Mouse (Mus musculus) megakaryocyte, adult 5-6 weeks (primary cell): ENCODE data around the gene Duxbl2. TPM values are rescaled to one million over a fixed set of nuclear protein-coding genes. Genes with fewer than 3 reads are reported as not detected.
"Not testable (repeated sequence)": the region's sequence is repeated elsewhere in the genome, so short reads cannot be mapped to it uniquely, and the experiment has no call there.

Source experiments
- ATAC-seq: 2 replicates; pipeline ENCODE4 v1.8.0; 2016; ENCODE audit warnings: mild to moderate bottlenecking, inconsistent platforms; ENCODE audit not compliant: poor library complexity, severe bottlenecking
- total RNA-seq, 2 experiments: library from RNA; stranded (forward) in 1 of 2; stranded (reverse) in 1 of 2; fragments of 153-499, 151-499 nt in 1 of 2; fragments of 221-1000, 200-1000 nt in 1 of 2; gene quantifications; 2 replicates each; pipeline versions ENCODE4 v1.2.3 to v1.2.4; 2015 to 2017

Gene Duxbl2
- total RNA-seq (2015) (not detected in 2 replicates), total RNA-seq (2017) (not detected in 2 replicates)

DNA sequence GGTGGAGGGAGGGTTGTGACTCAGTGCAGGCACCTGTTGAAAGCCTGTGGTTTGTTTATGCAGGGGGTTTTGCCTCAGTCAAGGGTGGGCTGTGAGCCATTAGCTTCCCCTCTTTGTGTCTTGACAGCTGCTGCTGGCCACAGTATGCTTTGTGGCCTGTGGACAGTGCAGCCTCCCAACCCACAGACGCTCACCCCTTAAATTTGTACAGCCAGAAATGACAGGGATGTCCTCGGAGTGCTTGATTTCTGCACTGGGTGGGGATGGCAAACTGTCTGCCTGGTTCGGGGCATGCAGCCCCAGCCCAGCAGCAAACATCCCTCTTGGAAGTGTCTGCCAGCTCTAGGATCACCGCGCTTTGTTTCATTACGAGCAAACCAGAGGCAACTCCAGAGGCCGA lies at the start of gene Duxbl2:
Gene Duxbl2 (plus strand): TSS at position 200 of the 400 bp plus-strand sequence.
- not testable (repeated sequence) for ATAC-seq

DNA sequence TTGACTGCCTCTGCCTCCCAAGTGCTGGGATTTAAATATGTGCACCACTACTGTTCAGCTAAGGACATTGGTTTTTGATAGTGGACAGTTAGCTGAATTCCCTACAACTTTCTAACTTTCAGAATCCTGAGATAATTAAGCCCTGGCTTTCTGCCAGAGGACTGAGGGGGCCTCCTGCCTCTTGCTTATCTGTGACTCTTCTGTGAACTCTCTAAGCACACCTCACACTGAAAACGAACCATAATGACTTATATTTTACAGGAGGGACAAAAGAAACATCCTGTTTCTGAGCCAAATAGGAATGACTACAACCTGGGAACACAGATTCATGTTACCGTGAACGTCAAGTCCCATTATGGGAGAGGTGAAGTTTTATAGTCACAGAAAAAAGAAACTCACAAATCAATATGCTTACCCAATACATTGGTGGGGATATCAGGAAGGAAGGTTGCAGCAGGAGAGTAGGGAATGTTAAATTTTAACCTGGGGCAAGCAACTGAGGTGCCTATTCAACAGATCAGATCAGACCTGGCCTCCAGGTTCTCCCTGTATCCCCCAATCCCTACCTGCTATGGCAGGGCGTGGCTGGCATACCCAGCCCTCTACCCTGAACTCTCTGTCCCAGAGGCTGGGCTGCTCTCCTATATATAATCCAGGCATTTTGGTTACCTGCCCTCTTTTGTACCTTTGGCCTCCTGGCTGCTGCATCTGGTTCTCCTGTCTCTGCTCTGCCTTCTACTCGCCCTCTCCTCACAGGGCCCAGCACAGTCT lies 41.3 kb upstream of the Duxbl2 start:
- not testable (repeated sequence) for ATAC-seq

DNA sequence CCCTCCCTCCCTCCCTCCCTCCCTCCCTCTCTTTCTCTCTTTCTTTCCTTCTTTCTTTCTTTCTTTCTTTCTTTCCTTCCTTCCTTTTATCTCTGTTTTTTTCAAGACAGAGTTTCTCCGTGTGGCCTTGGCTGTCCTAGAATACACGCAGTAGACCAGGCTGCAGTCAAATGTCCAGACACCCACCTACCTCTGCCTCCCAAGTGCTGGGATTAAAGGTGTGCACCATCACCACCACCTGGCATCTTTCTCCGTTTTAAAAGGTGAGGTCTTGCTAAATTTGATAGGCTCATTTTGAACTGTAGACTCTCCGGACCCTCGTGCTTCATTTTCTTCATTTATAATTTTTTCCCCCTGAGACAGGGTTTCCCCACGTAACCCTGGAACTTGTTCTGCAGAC lies 36.9 kb upstream of the Duxbl2 start, which contains the start of gene Cphx2:
Gene Cphx2 (plus strand): TSS at position 301 of the 400 bp plus-strand sequence.
- not testable (repeated sequence) for ATAC-seq

DNA sequence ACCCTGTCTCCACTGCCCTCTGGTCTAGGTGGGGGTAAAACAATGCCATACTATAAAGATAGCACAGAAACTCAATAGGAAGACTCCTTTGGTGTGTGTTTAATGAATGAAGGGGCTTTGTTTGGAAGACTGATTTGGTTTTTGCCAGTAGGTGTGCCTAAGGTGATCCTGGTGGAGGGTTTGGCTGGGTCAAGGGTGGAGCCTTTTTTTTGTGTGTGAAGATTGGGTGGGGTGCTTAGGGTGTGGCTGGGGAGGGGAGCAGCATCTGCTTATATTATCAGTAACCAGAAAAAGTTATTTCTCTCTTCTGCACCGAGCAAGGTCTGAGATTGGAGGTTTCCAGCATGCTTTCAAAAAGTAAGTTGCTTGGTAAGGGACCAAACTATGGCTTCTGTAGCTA lies 36.2 kb upstream of the Duxbl2 start, which contains the start of gene Cphx3:
Gene Cphx3 (plus strand): TSS at position 301 of the 400 bp plus-strand sequence.
- not testable (repeated sequence) for ATAC-seq

DNA sequence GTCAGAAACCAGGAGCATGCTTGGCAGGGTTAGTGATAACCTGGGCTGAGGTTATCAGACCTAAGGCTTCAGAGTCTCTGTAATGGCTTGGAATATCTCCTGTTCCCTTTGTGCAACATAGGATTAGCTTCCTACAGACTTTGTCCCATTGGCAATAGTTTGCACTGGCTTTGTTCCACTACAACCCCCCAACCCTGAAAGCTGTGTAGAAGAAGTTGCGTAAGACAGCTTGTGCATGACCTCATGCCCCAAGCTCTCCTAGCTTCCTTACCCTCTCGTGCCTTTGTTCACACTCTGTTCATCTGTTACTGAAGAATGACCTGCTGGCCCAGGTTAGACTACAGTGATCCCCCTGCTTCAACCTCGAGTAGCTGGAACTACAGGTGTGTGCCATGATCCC lies 20.5 kb upstream of the Duxbl2 start:
- ATAC-seq, result not testable (repeated sequence)

DNA sequence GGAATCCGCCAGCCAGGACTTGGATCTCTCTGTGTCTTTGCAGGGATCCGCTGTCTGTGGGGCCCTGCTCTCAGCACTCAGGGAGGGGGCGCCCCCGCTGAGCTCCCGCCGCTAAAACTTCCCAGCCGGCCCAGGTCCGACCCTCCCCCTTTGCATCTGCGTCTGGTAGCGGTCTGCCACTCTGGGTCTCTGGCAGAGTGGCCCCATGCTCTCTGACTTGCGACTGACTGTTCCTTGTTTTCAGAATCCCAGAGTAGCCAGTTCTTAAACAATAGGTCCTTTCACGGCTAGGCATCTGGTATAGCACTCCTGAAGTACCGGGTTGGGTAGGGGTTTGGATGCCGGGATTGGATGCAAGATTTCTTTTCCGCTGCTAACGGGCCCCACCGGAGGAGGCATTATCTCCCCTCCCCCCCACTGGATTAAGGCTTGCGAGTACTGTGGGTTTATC lies 426 bp downstream of the Duxbl2 start:
- ATAC-seq, result not testable (repeated sequence)

DNA sequence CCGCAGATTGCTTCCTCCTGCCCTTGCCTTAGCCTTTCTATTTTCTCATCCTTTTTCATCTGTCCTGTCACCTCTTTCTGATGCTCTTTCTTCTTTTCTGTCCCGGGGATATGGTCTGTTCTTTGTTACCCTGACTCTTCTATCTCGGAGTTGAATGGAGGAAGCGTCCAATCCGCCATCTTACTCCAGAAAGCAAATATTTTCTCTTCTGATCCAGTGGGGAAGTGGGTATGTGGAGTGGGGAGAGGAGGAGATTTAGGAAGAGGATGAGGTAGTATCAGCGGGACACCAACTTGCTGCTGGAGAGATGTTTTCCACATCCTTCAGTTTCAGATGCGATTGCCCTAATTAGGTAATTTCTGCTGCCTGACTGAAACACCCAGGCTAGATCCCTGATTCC lies 946 bp downstream of the Duxbl2 start:
- not testable (repeated sequence) for ATAC-seq

DNA sequence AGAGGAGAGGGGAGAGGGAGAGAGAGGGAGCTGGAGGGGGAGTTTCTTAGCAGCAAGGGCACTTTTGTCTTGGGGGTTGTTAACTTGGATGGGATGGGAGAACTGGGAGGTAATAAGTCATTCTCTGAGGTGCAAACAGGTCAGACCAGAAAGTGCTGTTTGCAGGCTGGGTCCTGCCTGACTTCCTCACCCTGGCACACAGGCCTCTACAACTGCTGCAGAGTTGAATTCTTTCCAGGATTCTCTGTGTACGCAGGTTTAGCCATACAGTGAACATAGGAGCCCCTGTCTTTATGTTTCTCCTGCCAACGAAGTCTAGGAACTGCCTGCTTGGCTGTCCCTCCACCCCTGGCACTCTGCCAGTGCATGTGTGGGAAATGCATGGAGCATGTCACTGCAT lies 28.9 kb downstream of the Duxbl2 start:
- ATAC-seq, result not testable (repeated sequence)

DNA sequence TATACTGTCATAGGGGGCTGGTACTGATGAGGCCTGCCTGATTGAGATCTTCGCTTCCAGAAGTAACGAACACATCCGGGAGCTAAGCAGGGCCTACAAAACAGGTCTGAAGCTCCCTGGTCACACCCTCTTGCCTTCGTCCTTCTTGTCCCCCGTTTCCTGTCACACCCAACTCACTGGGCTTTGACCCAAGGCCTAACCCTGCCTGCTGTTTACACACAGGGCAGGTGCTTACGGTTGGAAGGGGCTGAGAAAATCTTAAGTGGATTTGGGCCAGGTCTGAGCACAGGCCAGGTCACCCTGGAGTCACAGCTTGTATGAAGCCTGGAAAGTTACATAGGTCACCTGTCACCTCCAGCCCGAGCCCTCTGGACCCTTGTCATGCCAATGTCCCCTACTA lies 37.9 kb downstream of the Duxbl2 start:
- ATAC-seq, result not testable (repeated sequence)

DNA sequence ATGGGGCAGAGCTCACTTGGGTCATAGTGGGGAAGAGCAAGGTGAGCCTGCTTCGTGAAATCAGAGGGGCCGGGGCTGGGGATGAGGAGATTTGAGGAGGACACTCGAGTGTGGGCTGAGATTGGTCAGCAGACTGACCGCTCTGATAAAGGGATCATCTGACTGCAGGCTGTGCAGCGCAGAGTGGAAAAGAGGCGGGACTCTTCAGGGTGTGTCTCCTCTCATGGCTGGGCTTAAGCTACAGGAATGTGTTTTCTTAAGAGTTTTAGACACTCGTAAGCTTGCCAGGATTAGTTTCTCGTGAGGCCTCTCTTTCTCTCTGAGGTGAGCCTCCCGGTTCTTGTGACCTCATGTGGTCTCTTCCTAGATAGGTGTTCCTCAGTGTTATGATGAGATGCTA lies 43.0 kb downstream of the Duxbl2 start:
- not testable (repeated sequence) for ATAC-seq

DNA sequence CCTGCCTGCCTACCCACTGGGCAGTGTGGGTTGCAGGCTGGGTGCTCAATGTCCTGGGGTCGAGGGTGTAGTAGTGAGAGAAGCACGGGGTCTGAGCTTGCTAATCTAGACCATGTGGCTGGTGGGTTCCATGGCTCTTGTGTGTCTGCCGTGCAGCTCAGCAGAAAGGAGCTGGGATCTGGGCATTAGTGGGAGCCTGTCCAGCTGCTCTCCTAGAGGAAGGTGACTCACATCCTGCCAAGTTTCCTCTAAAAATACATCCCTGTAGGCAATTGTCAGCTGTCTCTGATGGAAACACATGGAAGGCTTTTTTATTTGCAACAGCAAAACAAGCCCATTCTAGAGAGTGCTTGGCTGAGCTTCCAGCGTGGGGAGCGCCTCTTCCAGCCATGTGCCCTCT lies 44.3 kb downstream of the Duxbl2 start:
- not testable (repeated sequence) for ATAC-seq

DNA sequence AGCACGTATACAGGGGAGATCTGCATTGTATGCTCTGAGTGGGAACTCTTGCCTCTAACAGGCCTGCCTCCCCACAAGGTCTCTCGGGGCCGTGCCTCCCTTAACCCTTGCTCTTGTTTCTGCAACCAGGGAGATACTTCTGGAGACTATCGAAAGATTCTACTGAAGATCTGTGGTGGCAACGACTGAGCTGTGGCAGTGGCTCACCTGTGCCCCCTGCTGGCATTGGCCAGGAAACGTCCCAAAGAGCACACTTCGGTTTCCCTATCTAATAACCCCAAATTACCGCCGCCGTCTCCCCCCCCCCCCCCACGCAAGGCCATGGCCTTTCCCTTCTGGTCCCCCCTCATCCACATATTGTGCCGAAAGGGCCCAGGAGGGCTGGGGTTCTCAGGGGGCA lies 47.1 kb downstream of the Duxbl2 start:
- ATAC-seq, result peak; percentile 65; the same call in 1 of the 2 replicates

DNA sequence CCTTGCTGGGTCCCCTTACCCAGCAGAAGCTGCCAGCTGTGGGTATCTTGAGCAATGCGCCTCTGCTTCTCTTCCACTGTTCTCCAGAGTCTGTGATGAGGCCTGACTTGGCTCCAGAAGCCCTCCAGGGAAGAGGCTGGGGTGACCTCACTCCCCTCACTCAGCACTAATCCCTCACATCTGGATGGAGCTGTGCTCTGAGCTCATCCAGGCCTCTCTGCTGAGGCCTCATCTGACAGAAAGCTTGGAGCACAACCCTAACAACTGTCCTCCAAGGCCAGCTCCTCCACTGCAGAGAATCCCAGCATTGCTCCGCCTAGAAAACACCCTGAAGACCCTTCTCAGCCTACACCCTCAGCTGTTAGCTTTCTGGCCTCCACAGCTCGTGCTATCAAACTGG lies 55.8 kb downstream of the Duxbl2 start:
- not testable (repeated sequence) for ATAC-seq

DNA sequence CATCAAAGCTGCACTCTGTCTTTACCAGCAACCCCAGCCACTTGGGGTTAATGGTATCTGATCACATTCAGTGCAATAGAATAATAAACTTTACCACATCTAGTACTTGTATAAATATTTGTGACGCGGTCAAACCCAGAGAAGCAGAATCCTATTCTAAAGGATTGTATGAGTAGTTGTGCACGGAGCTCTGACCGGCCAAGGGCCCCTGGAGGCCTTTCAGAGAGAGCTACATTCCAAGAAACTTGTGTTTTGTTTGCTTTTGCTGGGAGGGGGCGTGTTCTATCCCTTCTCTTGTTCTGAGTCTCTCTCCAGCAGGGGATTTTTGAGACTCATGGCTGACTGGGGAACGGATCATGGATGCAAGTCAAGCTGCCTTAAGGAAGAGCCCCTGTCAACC lies 56.9 kb downstream of the Duxbl2 start:
- ATAC-seq, result not testable (repeated sequence)

Other genes with a start within 250 kb of the Duxbl2 start
- not detected in 2 replicates for gene Plac9a, start 215.2 kb upstream of the Duxbl2 start, total RNA-seq (2015)
- not detected in 2 replicates for gene Plac9a, start 215.2 kb upstream of the Duxbl2 start, total RNA-seq (2017)
- 9.6 and 15.4 TPM in 2 replicates for gene Tmem254a, start 190.7 kb upstream of the Duxbl2 start, total RNA-seq (2015)
- gene Tmem254a, start 190.7 kb upstream of the Duxbl2 start, total RNA-seq (2017), result 1.1 and 5.6 TPM in 2 replicates
- gene Cphx1, start 180.0 kb upstream of the Duxbl2 start, total RNA-seq (2015), result not detected in 2 replicates
- gene Cphx1, start 180.0 kb upstream of the Duxbl2 start, total RNA-seq (2017), result not detected in 2 replicates
- gene Duxbl1, start 139.8 kb upstream of the Duxbl2 start, total RNA-seq (2015), result not detected in 2 replicates
- 0.04 TPM in 1 of 2 replicates, not detected in the other for gene Duxbl1, start 139.8 kb upstream of the Duxbl2 start, total RNA-seq (2017)
- 0.18 TPM in 1 of 2 replicates, not detected in the other for gene Gm9780, start 75.6 kb upstream of the Duxbl2 start, total RNA-seq (2015)
- gene Gm9780, start 75.6 kb upstream of the Duxbl2 start, total RNA-seq (2017), result 4.2 TPM in 1 of 2 replicates, not detected in the other
- 20.8 and 25.9 TPM in 2 replicates for gene Tmem254c, start 51.0 kb upstream of the Duxbl2 start, total RNA-seq (2015)
- gene Tmem254c, start 51.0 kb upstream of the Duxbl2 start, total RNA-seq (2017), result 15.2 and 24.2 TPM in 2 replicates
- gene Cphx2, start 36.8 kb upstream of the Duxbl2 start, total RNA-seq (2015), result not detected in 2 replicates
- not detected in 2 replicates for gene Cphx2, start 36.8 kb upstream of the Duxbl2 start, total RNA-seq (2017)
- not detected in 2 replicates for gene Cphx3, start 36.1 kb upstream of the Duxbl2 start, total RNA-seq (2015)
- gene Cphx3, start 36.1 kb upstream of the Duxbl2 start, total RNA-seq (2017), result not detected in 2 replicates
- 1.5 TPM in 1 of 2 replicates, not detected in the other for gene Plac9b, start 64.1 kb downstream of the Duxbl2 start, total RNA-seq (2015)
- gene Plac9b, start 64.1 kb downstream of the Duxbl2 start, total RNA-seq (2017), result not detected in 2 replicates
- 14.4 TPM in 1 of 2 replicates, not detected in the other for gene Tmem254b, start 88.7 kb downstream of the Duxbl2 start, total RNA-seq (2015)
- gene Tmem254b, start 88.7 kb downstream of the Duxbl2 start, total RNA-seq (2017), result 3.7 and 9.5 TPM in 2 replicates
- not detected in 2 replicates for gene Duxbl3, start 139.6 kb downstream of the Duxbl2 start, total RNA-seq (2015)
- not detected in 2 replicates for gene Duxbl3, start 139.6 kb downstream of the Duxbl2 start, total RNA-seq (2017)